Mouse (Mus musculus): ENCODE results near the gene Rgl3. TPM values are rescaled to one million over a fixed set of nuclear protein-coding genes. Genes with fewer than 3 reads are reported as not detected.

The Rgl3 gene
- total RNA-seq, 2 experiments from 2014 or later, result 0.21 to 0.22 TPM

DNA sequence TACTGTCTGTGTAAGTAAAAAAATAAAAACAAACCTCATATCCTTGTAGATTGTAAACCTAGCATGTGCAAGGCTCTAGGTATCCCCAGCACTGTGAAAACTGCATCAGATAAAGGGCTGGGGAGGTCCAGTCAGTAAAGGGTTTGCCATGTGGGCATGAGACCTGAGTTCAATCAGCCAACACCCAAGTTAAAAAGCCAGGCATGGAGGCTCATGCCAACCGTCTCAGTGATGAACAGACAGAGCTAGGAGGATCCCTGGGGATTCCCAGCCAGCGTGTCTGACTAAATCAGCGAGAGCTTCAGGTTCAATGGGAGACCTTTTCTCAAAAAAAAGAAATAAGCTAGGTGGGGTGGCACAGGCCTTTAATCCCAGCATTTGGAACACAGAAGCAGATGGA, 64.2 kb downstream of the Rgl3 start:
- no peak for DNase-seq (ENCODE audit: low spot score in 2 of 2)

DNA sequence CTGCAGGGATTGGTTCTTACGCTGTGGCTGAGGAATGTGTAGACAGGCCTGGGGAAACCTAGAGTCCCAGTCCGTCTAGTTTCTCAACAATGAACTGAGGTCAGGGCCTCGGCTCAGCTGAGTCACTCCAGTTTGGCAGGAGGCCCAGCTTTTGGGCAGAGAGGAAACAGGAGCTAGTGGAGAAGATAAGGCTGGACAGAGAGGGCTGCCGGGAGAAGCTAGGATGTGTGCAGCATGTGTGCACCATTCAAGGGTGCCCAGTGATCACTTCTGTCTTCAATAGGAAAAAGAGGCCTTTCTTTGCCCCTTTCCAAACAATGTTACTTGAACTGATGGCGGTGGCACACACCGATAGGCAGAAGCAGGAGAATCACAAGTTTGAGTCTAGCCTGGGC, 65.2 kb downstream of the Rgl3 start:
- DNase-seq (ENCODE audit: low spot score in 2 of 2), result peak in 1 of 2 experiments; percentile 84

DNA sequence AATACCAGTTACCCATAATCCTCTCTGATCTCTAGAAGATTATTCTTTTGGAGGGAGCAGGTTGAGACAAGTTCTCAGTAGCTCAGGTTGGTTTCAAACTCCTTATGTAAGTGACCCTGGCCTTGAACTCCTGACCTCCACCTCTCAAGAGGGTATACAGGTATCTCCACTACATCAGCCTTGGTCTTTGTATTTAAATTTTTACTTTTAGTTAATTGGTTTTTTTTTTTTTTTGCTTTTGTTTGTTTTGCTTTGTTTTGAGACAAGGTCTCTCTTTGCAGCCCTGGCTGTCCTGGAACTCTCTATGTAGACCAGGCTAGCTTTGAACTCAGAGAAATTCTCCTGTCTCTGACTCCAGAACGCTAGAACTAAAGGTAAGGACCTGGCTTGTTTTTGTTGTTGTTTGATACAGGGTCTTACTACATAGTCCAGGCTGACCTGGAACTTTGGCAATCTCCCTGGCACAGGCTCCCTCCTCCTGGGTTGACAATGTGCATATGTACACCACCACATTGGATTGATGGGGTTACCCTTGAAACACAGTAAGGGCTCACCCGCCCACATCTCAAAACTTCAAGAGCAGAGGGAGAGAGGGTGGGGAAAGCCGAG, 65.7 kb downstream of the Rgl3 start:
- DNase-seq (ENCODE audit: low spot score in 2 of 2), result no peak

DNA sequence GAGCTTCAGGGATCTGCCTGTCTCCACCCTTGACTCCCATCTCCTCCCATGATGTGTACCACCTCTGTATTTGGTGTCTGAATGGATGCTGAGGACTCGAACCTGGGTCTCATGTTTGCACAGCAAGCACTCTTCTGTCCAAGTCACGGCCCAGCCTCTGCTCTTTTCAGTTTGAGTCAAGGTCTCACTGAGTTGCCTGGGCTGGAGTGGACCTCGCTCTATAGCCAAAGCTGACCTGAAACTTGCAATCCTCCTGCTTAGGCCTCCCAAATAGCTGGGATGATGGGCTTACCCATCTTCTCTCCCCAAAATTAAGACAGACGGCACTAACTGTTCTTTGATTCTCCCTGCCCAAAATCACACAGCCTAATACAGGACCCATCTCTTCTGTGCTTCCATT, 66.2 kb downstream of the Rgl3 start:
- DNase-seq (ENCODE audit: low spot score in 2 of 2), result no peak

Other genes with a start within 250 kb of the Rgl3 start
- 10 to 100 TPM; 10.8 to 14.2 TPM for gene Spc24, start 229.1 kb downstream of the Rgl3 start, total RNA-seq (2021)
- 10 to 100 TPM; 48.1 to 49.1 TPM for gene Kank2, start 190.7 kb downstream of the Rgl3 start, total RNA-seq (2021)
- under 1 TPM in 1 of 2 experiments, not detected in 1; 0.54 TPM for gene Angptl8, start 153.9 kb downstream of the Rgl3 start, total RNA-seq (2021)
- 10 to 100 TPM; 34.3 to 44.5 TPM for gene Dock6, start 136.8 kb downstream of the Rgl3 start, total RNA-seq (2021)
- gene Rab3d, start 71.3 kb downstream of the Rgl3 start, total RNA-seq (2021), result 10 to 100 TPM; 12.6 to 16.1 TPM
- gene Ccdc159, start 62.0 kb downstream of the Rgl3 start, total RNA-seq (2021), result 1 to 10 TPM in 1 of 2 experiments, under 1 TPM in 1; 0.98 to 1.3 TPM
- gene Tmem205, start 61.9 kb downstream of the Rgl3 start, total RNA-seq (2021), result 10 to 100 TPM; 18.9 to 21.4 TPM
- 1 to 10 TPM; 4.4 to 4.8 TPM for gene Plppr2, start 52.4 kb downstream of the Rgl3 start, total RNA-seq (2021)
- gene Swsap1, start 33.7 kb downstream of the Rgl3 start, total RNA-seq (2021), result 1 to 10 TPM; 5.2 to 6.3 TPM
- gene Epor, start 25.9 kb downstream of the Rgl3 start, total RNA-seq (2021), result 1 to 10 TPM; 6.5 to 7.5 TPM
- gene Ccdc151, start 13.2 kb upstream of the Rgl3 start, total RNA-seq (2021), result under 1 TPM in 1 of 2 experiments, not detected in 1; 0.23 TPM
- gene Prkcsh, start 13.4 kb upstream of the Rgl3 start, total RNA-seq (2021), result 10 to 100 TPM; 61.4 to 66.1 TPM
- under 1 TPM; 0.08 to 0.12 TPM for gene Elavl3, start 62.6 kb upstream of the Rgl3 start, total RNA-seq (2021)
- under 1 TPM in 1 of 2 experiments, not detected in 1; 0.54 TPM for gene Gm49318, start 81.8 kb upstream of the Rgl3 start, total RNA-seq (2021)
- 1 to 10 TPM; 5.6 to 7.4 TPM for gene Zfp653, start 81.9 kb upstream of the Rgl3 start, total RNA-seq (2021)
- gene Ecsit, start 96.0 kb upstream of the Rgl3 start, total RNA-seq (2021), result 10 to 100 TPM; 33.7 to 36.0 TPM
- gene Cnn1, start 109.8 kb upstream of the Rgl3 start, total RNA-seq (2021), result 1 to 10 TPM; 7.2 to 7.5 TPM
- 10 to 100 TPM; 54.4 to 54.9 TPM for gene Elof1, start 127.7 kb upstream of the Rgl3 start, total RNA-seq (2021)
- 1 to 10 TPM; 2.5 to 3.4 TPM for gene Acp5, start 146.3 kb upstream of the Rgl3 start, total RNA-seq (2021)
- 10 to 100 TPM; 34.3 to 34.6 TPM for gene Pigyl, start 167.4 kb upstream of the Rgl3 start, total RNA-seq (2021)
- gene Zfp872, start 198.6 kb upstream of the Rgl3 start, total RNA-seq (2021), result not detected
- gene Zfp809, start 236.3 kb upstream of the Rgl3 start, total RNA-seq (2021), result 10 to 100 TPM; 13.4 to 15.0 TPM

All from gastrocnemius, postnatal 4 days (tissue).